Mouse (Mus musculus): ENCODE results near the gene Twnk. TPM values are rescaled to one million over a fixed set of nuclear protein-coding genes. Genes with fewer than 3 reads are reported as not detected.

Gene Twnk
- polyA plus RNA-seq, 1 experiment from 2014 or later = 7.5 TPM

DNA sequence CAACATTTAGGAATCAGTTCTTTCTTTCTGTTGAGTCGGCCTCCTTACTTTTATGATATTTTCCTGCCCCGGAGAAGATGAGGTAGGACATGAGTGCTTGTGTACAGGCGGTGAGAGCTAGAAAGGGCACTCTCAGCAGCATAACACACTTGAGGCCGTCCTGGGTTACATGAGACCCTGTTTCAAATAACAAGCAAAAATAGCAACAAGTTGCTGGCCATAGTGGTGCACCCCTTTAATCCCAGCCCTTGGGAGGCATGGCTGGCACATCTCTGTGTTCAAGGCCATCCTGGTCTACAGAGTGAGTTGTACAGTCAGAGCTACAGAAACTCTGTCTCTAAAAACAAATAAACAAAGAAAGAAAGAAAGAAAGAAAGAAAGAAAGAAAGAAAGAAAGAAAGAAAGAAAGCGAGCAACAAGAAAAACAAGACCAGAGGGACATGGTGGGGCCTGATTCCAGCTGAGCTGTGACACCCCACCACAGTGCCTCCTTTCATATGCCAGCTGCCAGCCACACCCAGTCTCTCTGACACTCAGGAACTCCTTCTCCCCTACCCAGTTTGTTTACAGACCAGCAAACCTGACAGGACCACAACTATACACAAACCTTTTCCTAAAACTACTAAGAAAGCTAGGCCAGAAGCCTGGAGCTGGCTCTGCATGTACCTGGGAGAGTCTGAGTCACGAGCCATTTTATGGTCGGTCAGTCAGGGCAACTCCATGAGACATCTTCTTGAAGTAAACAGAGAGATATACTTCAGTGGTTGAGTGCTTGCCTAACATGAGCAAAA is 51.6 kb downstream of the Twnk start:
- Histone ChIP-seq H3K27me3 (replicated peaks; ENCODE audit: insufficient read depth, low read length) (no peaks in the 10 kb centered on the region), H3K4me2 (replicated peaks; ENCODE audit: low read depth, low read length) (peak overlapping the region; percentile 74), H3K9ac (replicated peaks; ENCODE audit: low read depth) (peak overlapping the region; percentile 43; the same call in 1 of the 2 replicates), H3K9me3 (ENCODE audit: low read length) (no peaks in the 10 kb centered on the region), H3K4me1 (ENCODE audit: insufficient read depth, low read depth, low read length) (peaks cover 10% of the 10 kb centered on the region; the same call in 1 of the 2 replicates), H3K4me3 (ENCODE audit: low read depth, low read length) (no peak overlapping the region), H3K27ac (ENCODE audit: low read length) (peak overlapping the region; percentile 97), H3K36me3 (ENCODE audit: insufficient read depth, low read length) (0 out of 2 replicates have a peak, but pooled peaks cover 4% of the 10 kb centered on the region)
- ATAC-seq = no peak
- 50% methylated on average over 7 of the region's 7 CpGs for WGBS
- TF ChIP-seq CTCF (IDR thresholded peaks at IDR 0.05) = no peak
- TF ChIP-seq EP300 (IDR thresholded peaks at IDR 0.05) = no peak
- peak; percentile 67 for DNase-seq (ENCODE audit: low spot score)

- 26% methylated on average over 7 of the region's 7 CpGs for WGBS
- Histone ChIP-seq H3K4me3 (ENCODE audit: low read depth, low read length) (peak overlapping the region; percentile 56), H3K9me3 (ENCODE audit: low read length) (no peaks in the 10 kb centered on the region), H3K36me3 (ENCODE audit: insufficient read depth, low read length) (no peaks in the 10 kb centered on the region), H3K4me1 (ENCODE audit: insufficient read depth, low read depth, low read length) (peaks cover 10% of the 10 kb centered on the region; the same call in 1 of the 2 replicates), H3K4me2 (replicated peaks; ENCODE audit: low read depth, low read length) (peak overlapping the region; percentile 74), H3K27ac (ENCODE audit: low read length) (peak overlapping the region; percentile 97), H3K9ac (replicated peaks; ENCODE audit: low read depth) (peak overlapping the region; percentile 43), H3K27me3 (replicated peaks; ENCODE audit: insufficient read depth, low read length) (no peaks in the 10 kb centered on the region)
- no peak for ATAC-seq
- no peak for DNase-seq (ENCODE audit: low spot score)
- TF ChIP-seq CTCF (IDR thresholded peaks at IDR 0.05) (no peak), EP300 (IDR thresholded peaks at IDR 0.05) (no peak)
Measured at GRCm38 (mm10) chr19:45057724-45058112, 52.3 kb downstream of the Twnk start.

DNA sequence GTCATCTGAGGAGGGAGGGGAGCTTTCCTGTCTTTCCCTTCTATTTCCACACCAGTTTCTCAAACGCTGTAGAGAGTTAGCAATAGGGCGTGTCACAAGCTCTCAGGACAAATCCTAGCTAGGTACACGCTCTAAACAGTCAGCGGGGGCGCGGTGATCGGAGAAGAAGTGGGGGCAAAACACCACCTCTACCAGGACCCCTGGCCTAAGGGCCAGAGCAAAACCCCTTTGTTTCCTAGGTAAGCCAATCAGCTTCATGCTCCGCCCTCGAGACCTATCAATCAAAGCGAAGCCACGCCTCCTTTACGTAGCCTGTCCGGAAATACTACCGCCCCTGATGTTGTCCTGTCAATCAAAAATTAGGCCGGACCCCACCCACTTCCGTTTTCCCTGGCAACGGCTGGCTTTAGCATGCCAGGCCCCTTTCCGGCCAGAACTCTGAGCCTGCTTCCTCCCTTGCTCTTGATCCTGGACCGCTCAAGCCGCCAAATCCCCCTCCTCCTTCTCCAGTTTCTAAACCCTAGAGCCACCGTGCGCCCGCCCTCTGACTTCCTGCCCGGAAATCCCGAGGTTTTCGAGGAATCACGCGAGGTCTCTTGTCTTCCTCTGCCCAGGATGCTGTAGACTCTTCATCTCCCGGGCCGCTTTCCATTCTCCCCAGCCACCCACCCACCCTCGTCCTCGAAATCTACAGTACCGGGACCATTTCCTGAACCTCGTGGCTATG is 52.8 kb downstream of the Twnk start:
- DNase-seq (ENCODE audit: low spot score) (peak; percentile 99), ATAC-seq (peak; percentile 92)
- H3K9ac ChIP-seq (replicated peaks; ENCODE audit: low read depth) = peak overlapping the region; percentile 59

DNA sequence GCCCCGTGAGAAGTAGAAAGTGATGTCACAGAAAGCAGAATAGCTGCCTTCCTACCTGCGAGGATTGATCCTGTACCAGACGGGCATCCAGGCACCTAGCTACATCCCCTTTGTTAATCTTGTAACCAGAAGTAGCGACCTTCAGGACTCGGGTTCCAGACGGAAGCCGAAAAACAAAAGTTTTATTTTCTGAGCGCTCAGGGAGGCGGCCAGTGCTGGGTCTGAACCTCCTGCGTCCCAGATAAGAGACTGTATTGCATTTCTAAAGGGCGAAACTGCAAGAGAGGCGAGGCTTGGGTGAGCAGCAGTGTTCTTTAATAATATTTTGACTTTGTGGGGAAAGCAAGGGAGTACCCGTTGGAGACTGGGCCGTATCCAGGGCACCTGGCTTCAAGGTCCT is 53.4 kb downstream of the Twnk start:
- Histone ChIP-seq H3K27ac (ENCODE audit: low read length) (peak overlapping the region; percentile 97), H3K4me1 (ENCODE audit: insufficient read depth, low read depth, low read length) (peaks cover 10% of the 10 kb centered on the region; the same call in 1 of the 2 replicates), H3K9ac (replicated peaks; ENCODE audit: low read depth) (peak overlapping the region; percentile 59), H3K4me3 (ENCODE audit: low read depth, low read length) (peak overlapping the region; percentile 56), H3K4me2 (replicated peaks; ENCODE audit: low read depth, low read length) (peak overlapping the region; percentile 74), H3K27me3 (replicated peaks; ENCODE audit: insufficient read depth, low read length) (no peaks in the 10 kb centered on the region), H3K9me3 (ENCODE audit: low read length) (no peaks in the 10 kb centered on the region), H3K36me3 (ENCODE audit: insufficient read depth, low read length) (no peaks in the 10 kb centered on the region)
- no peak for TF ChIP-seq CTCF (IDR thresholded peaks at IDR 0.05)
- TF ChIP-seq EP300 (IDR thresholded peaks at IDR 0.05) = no peak
- DNase-seq (ENCODE audit: low spot score) (no peak), ATAC-seq (no peak; the same call in 1 of the 2 replicates)
- 1% methylated on average over 14 of the region's 14 CpGs for WGBS

More for the DNA sequence above, 52.8 kb downstream of the Twnk start:
- Histone ChIP-seq H3K4me2 (replicated peaks; ENCODE audit: low read depth, low read length) (peak overlapping the region; percentile 74), H3K27ac (ENCODE audit: low read length) (peak overlapping the region; percentile 97), H3K4me1 (ENCODE audit: insufficient read depth, low read depth, low read length) (peaks cover 10% of the 10 kb centered on the region; the same call in 1 of the 2 replicates), H3K27me3 (replicated peaks; ENCODE audit: insufficient read depth, low read length) (no peaks in the 10 kb centered on the region), H3K9me3 (ENCODE audit: low read length) (no peaks in the 10 kb centered on the region), H3K36me3 (ENCODE audit: insufficient read depth, low read length) (no peaks in the 10 kb centered on the region), H3K4me3 (ENCODE audit: low read depth, low read length) (peak overlapping the region; percentile 56)
- TF ChIP-seq CTCF (IDR thresholded peaks at IDR 0.05) (peak; percentile 12; the same call in 1 of the 2 replicates), EP300 (IDR thresholded peaks at IDR 0.05) (peak; percentile 91)
- under 1% methylated on average over 34 of the region's 34 CpGs for WGBS

Other genes with a start within 250 kb of the Twnk start
- not detected in 2 replicates for gene Pax2, start 249.6 kb upstream of the Twnk start, polyA plus RNA-seq (2015; fragmentation: Nextera tagmentation; extraction: Ambion mirVana)
- gene Slf2, start 74.5 kb upstream of the Twnk start, polyA plus RNA-seq (2015; fragmentation: Nextera tagmentation; extraction: Ambion mirVana) = 10.6 and 11.6 TPM in 2 replicates
- gene Sema4g, start 16.6 kb upstream of the Twnk start, polyA plus RNA-seq (2015; fragmentation: Nextera tagmentation; extraction: Ambion mirVana) = 0.47 and 1.0 TPM in 2 replicates
- 62.6 and 63.3 TPM in 2 replicates for gene Mrpl43, start 779 bp downstream of the Twnk start, polyA plus RNA-seq (2015; fragmentation: Nextera tagmentation; extraction: Ambion mirVana)
- 56.0 and 59.4 TPM in 2 replicates for gene Lzts2, start 8.8 kb downstream of the Twnk start, polyA plus RNA-seq (2015; fragmentation: Nextera tagmentation; extraction: Ambion mirVana)
- 0.12 and 0.13 TPM in 2 replicates for gene Pdzd7, start 40.1 kb downstream of the Twnk start, polyA plus RNA-seq (2015; fragmentation: Nextera tagmentation; extraction: Ambion mirVana)
- gene Sfxn3, start 41.8 kb downstream of the Twnk start, polyA plus RNA-seq (2015; fragmentation: Nextera tagmentation; extraction: Ambion mirVana) = 45.6 and 53.0 TPM in 2 replicates
- 11.2 and 12.8 TPM in 2 replicates for gene Kazald1, start 69.6 kb downstream of the Twnk start, polyA plus RNA-seq (2015; fragmentation: Nextera tagmentation; extraction: Ambion mirVana)
- gene Tlx1, start 145.0 kb downstream of the Twnk start, polyA plus RNA-seq (2015; fragmentation: Nextera tagmentation; extraction: Ambion mirVana) = not detected in 2 replicates
- not detected in 2 replicates for gene Lbx1, start 230.1 kb downstream of the Twnk start, polyA plus RNA-seq (2015; fragmentation: Nextera tagmentation; extraction: Ambion mirVana)

All from lung, postnatal 0 days (tissue).